Mouse (Mus musculus): ENCODE results near the gene Anxa7. TPM values are rescaled to one million over a fixed set of nuclear protein-coding genes. Genes with fewer than 3 reads are reported as not detected.

Anxa7 gene
- polyA plus RNA-seq, 1 experiment from 2014 or later = 59.7 TPM

DNA sequence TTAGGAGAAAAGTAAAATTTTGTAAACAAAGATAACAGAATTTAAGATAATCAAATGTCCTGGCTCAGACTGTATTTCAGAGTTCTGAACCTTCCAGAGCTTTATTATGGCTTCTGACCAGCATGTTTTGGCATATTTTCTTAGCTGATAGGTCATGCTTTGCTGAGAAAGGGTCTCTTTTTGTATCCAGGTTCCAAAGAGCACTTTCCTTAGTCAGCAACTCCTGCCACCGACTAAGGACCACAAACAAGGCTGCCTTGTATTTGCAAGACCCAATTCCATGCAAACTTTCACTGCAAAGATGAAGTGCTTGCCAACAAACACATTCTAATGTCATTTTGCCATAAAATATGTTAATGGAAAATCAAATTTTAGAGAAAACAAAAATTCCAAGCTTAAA lies 50.1 kb downstream of the Anxa7 start:
- H3K9ac ChIP-seq = no peak overlapping the region
- H3K4me1 ChIP-seq = no peaks in the 10 kb centered on the region
- 45% methylated on average over 1 of the region's 1 CpGs for WGBS
- no peaks in the 10 kb centered on the region for H3K9me3 ChIP-seq
- no peak overlapping the region for H3K27ac ChIP-seq
- ATAC-seq (ENCODE audit: insufficient number of reproducible peaks, low FRiP score, low TSS enrichment, low read depth) = no peak
- no peak overlapping the region for H3K4me2 ChIP-seq
- no peaks in the 10 kb centered on the region for H3K27me3 ChIP-seq
- H3K36me3 ChIP-seq = no peaks in the 10 kb centered on the region
- H3K4me3 ChIP-seq = no peak overlapping the region

DNA sequence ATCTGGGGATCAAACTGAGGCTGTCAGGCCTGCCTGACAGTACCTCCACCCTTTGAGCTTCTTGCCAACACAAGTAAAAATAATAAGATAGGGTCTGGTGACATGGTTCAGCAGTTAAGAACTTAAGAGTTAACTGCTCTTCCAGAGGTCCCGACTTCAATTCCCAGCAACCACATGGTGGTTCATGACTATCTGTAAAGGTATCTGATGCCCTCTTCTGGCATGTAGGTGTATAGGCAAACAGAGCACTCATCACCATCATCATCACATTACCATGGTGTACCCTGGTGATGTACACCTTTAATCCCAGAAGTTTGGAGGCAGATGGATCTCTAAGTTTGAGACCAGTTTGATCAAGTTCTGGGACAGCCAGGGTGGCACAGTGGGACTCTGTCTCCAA lies 51.3 kb downstream of the Anxa7 start:
- no peaks in the 10 kb centered on the region for H3K9me3 ChIP-seq
- ATAC-seq (ENCODE audit: insufficient number of reproducible peaks, low FRiP score, low TSS enrichment, low read depth) = no peak
- 29% methylated on average over 1 of the region's 1 CpGs for WGBS

DNA sequence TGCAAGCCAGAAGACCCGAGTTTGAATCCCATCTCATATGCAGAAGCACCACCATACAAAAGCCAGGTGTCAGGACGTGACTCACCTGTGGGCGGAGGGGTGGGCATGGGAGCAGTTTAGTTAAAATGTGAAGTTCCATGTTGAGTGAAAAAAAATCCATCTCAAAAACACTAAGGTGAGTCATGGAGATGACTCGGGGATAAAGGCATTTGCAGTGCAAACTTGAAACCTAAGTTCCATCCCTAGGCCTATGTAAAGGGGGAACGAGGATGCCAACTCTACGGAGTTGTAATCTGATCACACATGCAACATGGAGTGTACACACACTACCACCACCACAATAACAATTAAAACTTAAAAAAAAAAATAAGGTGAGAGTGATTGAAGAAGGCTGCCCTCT lies 56.9 kb downstream of the Anxa7 start:
- Histone ChIP-seq H3K9me3 (no peaks in the 10 kb centered on the region), H3K27me3 (no peaks in the 10 kb centered on the region), H3K27ac (no peak overlapping the region), H3K4me2 (no peak overlapping the region), H3K4me3 (no peak overlapping the region), H3K9ac (no peak overlapping the region), H3K36me3 (no peaks in the 10 kb centered on the region), H3K4me1 (no peaks in the 10 kb centered on the region)
- no peak for ATAC-seq (ENCODE audit: insufficient number of reproducible peaks, low FRiP score, low TSS enrichment, low read depth)
- WGBS = 84% methylated on average over 6 of the region's 6 CpGs

More for the DNA sequence above, 51.3 kb downstream of the Anxa7 start:
- Histone ChIP-seq H3K27ac (no peak overlapping the region), H3K9ac (no peak overlapping the region), H3K4me1 (no peaks in the 10 kb centered on the region), H3K4me3 (no peak overlapping the region), H3K27me3 (no peaks in the 10 kb centered on the region), H3K4me2 (no peak overlapping the region), H3K36me3 (no peaks in the 10 kb centered on the region)

DNA sequence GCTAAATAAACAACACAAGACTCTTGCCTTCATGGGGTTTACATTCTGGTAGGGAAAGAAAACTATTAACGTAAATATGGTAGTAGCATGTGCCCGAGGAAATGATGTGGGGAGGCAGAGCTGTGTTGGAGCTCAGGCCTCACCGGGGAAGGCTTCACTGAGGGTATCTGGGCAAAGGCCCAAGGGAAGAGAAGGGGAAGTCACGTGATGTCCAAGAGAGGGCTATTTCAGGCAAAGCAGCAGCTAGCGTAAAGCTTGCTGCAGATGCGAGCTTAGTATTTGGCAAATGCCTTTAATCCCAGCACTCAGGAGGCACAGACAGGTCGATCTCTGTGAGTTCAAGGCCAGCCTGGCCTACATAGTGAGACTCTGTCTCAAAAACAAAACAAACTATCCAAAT lies 57.7 kb downstream of the Anxa7 start:
- H3K27me3 ChIP-seq = no peaks in the 10 kb centered on the region
- no peak for ATAC-seq (ENCODE audit: insufficient number of reproducible peaks, low FRiP score, low TSS enrichment, low read depth)
- H3K36me3 ChIP-seq = no peaks in the 10 kb centered on the region
- H3K4me3 ChIP-seq = no peak overlapping the region
- WGBS = 63% methylated on average over 7 of the region's 7 CpGs
- H3K27ac ChIP-seq = no peak overlapping the region
- H3K9ac ChIP-seq = no peak overlapping the region
- H3K4me1 ChIP-seq = no peaks in the 10 kb centered on the region
- no peaks in the 10 kb centered on the region for H3K9me3 ChIP-seq
- no peak overlapping the region for H3K4me2 ChIP-seq

Other genes starting within 250 kb of the Anxa7 start
- 0.17 TPM in 1 of 2 replicates, not detected in the other for gene Kcnk16, start 210.9 kb downstream of the Anxa7 start, polyA plus RNA-seq (2015; fragmentation: Nextera tagmentation; extraction: Ambion mirVana)
- gene Nudt13, start 185.4 kb downstream of the Anxa7 start, polyA plus RNA-seq (2015; fragmentation: Nextera tagmentation; extraction: Ambion mirVana) = 17.6 and 19.6 TPM in 2 replicates
- 47.5 and 48.2 TPM in 2 replicates for gene Ecd, start 132.0 kb downstream of the Anxa7 start, polyA plus RNA-seq (2015; fragmentation: Nextera tagmentation; extraction: Ambion mirVana)
- gene Fam149b, start 132.0 kb downstream of the Anxa7 start, polyA plus RNA-seq (2015; fragmentation: Nextera tagmentation; extraction: Ambion mirVana) = 31.1 and 34.8 TPM in 2 replicates
- gene Dnajc9, start 91.2 kb downstream of the Anxa7 start, polyA plus RNA-seq (2015; fragmentation: Nextera tagmentation; extraction: Ambion mirVana) = 164 and 168 TPM in 2 replicates
- gene Mrps16, start 86.5 kb downstream of the Anxa7 start, polyA plus RNA-seq (2015; fragmentation: Nextera tagmentation; extraction: Ambion mirVana) = 87.8 and 91.2 TPM in 2 replicates
- 0.35 and 0.51 TPM in 2 replicates for gene Cfap70, start 27.9 kb downstream of the Anxa7 start, polyA plus RNA-seq (2015; fragmentation: Nextera tagmentation; extraction: Ambion mirVana)
- gene Mss51, start 16.8 kb upstream of the Anxa7 start, polyA plus RNA-seq (2015; fragmentation: Nextera tagmentation; extraction: Ambion mirVana) = 2.2 and 2.4 TPM in 2 replicates
- gene Ppp3cb, start 66.4 kb upstream of the Anxa7 start, polyA plus RNA-seq (2015; fragmentation: Nextera tagmentation; extraction: Ambion mirVana) = 43.0 and 48.5 TPM in 2 replicates
- 6.7 and 7.2 TPM in 2 replicates for gene Usp54, start 160.9 kb upstream of the Anxa7 start, polyA plus RNA-seq (2015; fragmentation: Nextera tagmentation; extraction: Ambion mirVana)
- 13.2 and 51.7 TPM in 2 replicates for gene Myoz1, start 176.4 kb upstream of the Anxa7 start, polyA plus RNA-seq (2015; fragmentation: Nextera tagmentation; extraction: Ambion mirVana)
- gene Synpo2l, start 188.2 kb upstream of the Anxa7 start, polyA plus RNA-seq (2015; fragmentation: Nextera tagmentation; extraction: Ambion mirVana) = 20.6 and 45.9 TPM in 2 replicates
- 79.3 and 80.3 TPM in 2 replicates for gene Sec24c, start 194.2 kb upstream of the Anxa7 start, polyA plus RNA-seq (2015; fragmentation: Nextera tagmentation; extraction: Ambion mirVana)
- gene Fut11, start 214.8 kb upstream of the Anxa7 start, polyA plus RNA-seq (2015; fragmentation: Nextera tagmentation; extraction: Ambion mirVana) = 31.9 and 33.5 TPM in 2 replicates
- gene Chchd1, start 222.9 kb upstream of the Anxa7 start, polyA plus RNA-seq (2015; fragmentation: Nextera tagmentation; extraction: Ambion mirVana) = 144 and 165 TPM in 2 replicates
- 28.0 and 34.5 TPM in 2 replicates for gene Zswim8, start 227.4 kb upstream of the Anxa7 start, polyA plus RNA-seq (2015; fragmentation: Nextera tagmentation; extraction: Ambion mirVana)

Data from limb, embryonic 15.5 days (tissue).